Mouse (Mus musculus): ENCODE measurements around the gene Zmynd15.

The Zmynd15 gene

GRCm38 (mm10) chr11:70506962-70507515 lies 47.8 kb downstream of the Zmynd15 start:
- WGBS: 77% methylated on average over 7 of the region's 7 CpGs

- WGBS: 10% methylated on average over 19 of the region's 19 CpGs
Measured at GRCm38 (mm10) chr11:70509753-70510564, 50.7 kb downstream of the Zmynd15 start.

- 93% methylated on average over 2 of the region's 2 CpGs for WGBS
Measured at GRCm38 (mm10) chr11:70511242-70511641, 52.0 kb downstream of the Zmynd15 start.

- 93% methylated on average over 7 of the region's 7 CpGs for WGBS
Measured at GRCm38 (mm10) chr11:70511825-70512224, 52.6 kb downstream of the Zmynd15 start.

GRCm38 (mm10) chr11:70512709-70513342 lies 53.6 kb downstream of the Zmynd15 start:
- WGBS: 83% methylated on average over 7 of the region's 7 CpGs

- 60% methylated on average over 11 of the region's 11 CpGs for WGBS
Measured at GRCm38 (mm10) chr11:70513520-70513919, 54.3 kb downstream of the Zmynd15 start.

GRCm38 (mm10) chr11:70514288-70514687 lies 55.1 kb downstream of the Zmynd15 start, which contains the start of gene Vmo1:
Vmo1 (minus strand) TSS chr11:70514616.
- 93% methylated on average over 7 of the region's 7 CpGs for WGBS

Measured in cerebral cortex, adult 2 months (tissue).